8 mouse cellular contexts compared by ENCODE assay signal in genomic region chr8:120487729-120488510, GRCm38 (mm10).
DNase-seq lines count a peak whose midpoint lies in the region; ATAC-seq lines count a peak whose summit lies in the region.

No protein-coding gene starts in this region.

- peaks cover 81% of the 10 kb centered on the region for H3K4me1 ChIP-seq in forebrain, embryonic 13.5 days
- H3K4me1 ChIP-seq in hindbrain, embryonic 10.5 days (replicated peaks), result peaks cover 96% of the 10 kb centered on the region

- 0 out of 2 replicates have a peak, but pooled peaks have one; percentile 17 for ATAC-seq in cerebellum, adult (ENCODE audit: insufficient number of reproducible peaks, low FRiP score, low TSS enrichment)
- peak; percentile 57 for ATAC-seq in forebrain, embryonic 13.5 days

- no peaks in the 10 kb centered on the region for H3K27me3 ChIP-seq in forebrain, embryonic 13.5 days
- peaks cover 64% of the 10 kb centered on the region for H3K27me3 ChIP-seq in hindbrain, embryonic 10.5 days (ENCODE audit: insufficient read depth, poor library complexity, severe bottlenecking)

- no peaks in the 10 kb centered on the region for H3K36me3 ChIP-seq in forebrain, embryonic 13.5 days (ENCODE audit: poor library complexity, severe bottlenecking)
- H3K36me3 ChIP-seq in hindbrain, embryonic 10.5 days, result no peaks in the 10 kb centered on the region

- peak overlapping the region; percentile 100 for H3K27ac ChIP-seq in forebrain, embryonic 13.5 days
- H3K27ac ChIP-seq in hindbrain, embryonic 10.5 days, result peak overlapping the region; percentile 99

- H3K4me3 ChIP-seq in forebrain, embryonic 13.5 days, result peak overlapping the region; percentile 95
- peak overlapping the region; percentile 96 for H3K4me3 ChIP-seq in hindbrain, embryonic 10.5 days

- DNase-seq in MN1 (ENCODE audit: low spot score), result peak; percentile 89
- DNase-seq in hindbrain, embryonic 10.5 days (ENCODE audit: low spot score), result peak; percentile 91
- peak; percentile 58 to 73 for DNase-seq in layer of hippocampus, postnatal 25 days (ENCODE audit: extremely low spot score in 1 of 2, low spot score in 1 of 2)
- DNase-seq in lung, postnatal 14 days, result peak; percentile 66
- peak; percentile 74 for DNase-seq in retina, postnatal 7 days (ENCODE audit: low read depth, low spot score)
- peak; percentile 64 for DNase-seq in urinary bladder, postnatal 14 days (ENCODE audit: low spot score)

- under 1% methylated on average over 50 of the region's 55 CpGs for WGBS in forebrain, embryonic 13.5 days
- under 1% methylated on average over 55 of the region's 55 CpGs for WGBS in hindbrain, embryonic 10.5 days

- peak overlapping the region; percentile 98 for H3K9ac ChIP-seq in forebrain, embryonic 13.5 days

- H3K9me3 ChIP-seq in forebrain, embryonic 13.5 days (replicated peaks), result no peaks in the 10 kb centered on the region
- H3K9me3 ChIP-seq in hindbrain, embryonic 10.5 days, result no peaks in the 10 kb centered on the region

- H3K4me2 ChIP-seq in forebrain, embryonic 13.5 days, result peak overlapping the region; percentile 94

Comparison
In these comparisons a context has a peak if more than half of its experiments do, and no peak if none do; other contexts are left out.
1. Peak in every context shown above with its lines: DNase-seq, ATAC-seq, H3K4me3 ChIP-seq and H3K27ac ChIP-seq.